Mouse (Mus musculus): ENCODE results near the gene Gm30191.
"Not testable (repeated sequence)": the region's sequence is repeated elsewhere in the genome, so short reads cannot be mapped to it uniquely, and the experiment has no call there.

Gene Gm30191

GRCm38 (mm10) chr4:134287168-134287564, 40.4 kb downstream of the Gm30191 start:
- DNase-seq (ENCODE audit: low spot score in 2 of 2): peak; percentile 79 to 94

GRCm38 (mm10) chr4:134287575-134288025, 40.9 kb downstream of the Gm30191 start, which contains the start of gene Pdik1l:
TSS of gene Pdik1l (minus strand) at chr4:134287895.
- DNase-seq (ENCODE audit: low spot score in 2 of 2): peak in 1 of 2 experiments; percentile 70

- no peak for DNase-seq (ENCODE audit: low spot score in 2 of 2)
Observed at GRCm38 (mm10) chr4:134288397-134289256, 41.9 kb downstream of the Gm30191 start.

GRCm38 (mm10) chr4:134292067-134292466, 45.3 kb downstream of the Gm30191 start:
- DNase-seq (ENCODE audit: low spot score in 2 of 2): peak in 1 of 2 experiments; percentile 63

- no peak for DNase-seq (ENCODE audit: low spot score in 2 of 2)
Observed at GRCm38 (mm10) chr4:134293061-134293691, 46.4 kb downstream of the Gm30191 start.

GRCm38 (mm10) chr4:134293692-134294163, 47.0 kb downstream of the Gm30191 start:
- no peak for DNase-seq (ENCODE audit: low spot score in 2 of 2)

- DNase-seq (ENCODE audit: low spot score in 2 of 2): not testable (repeated sequence)
Observed at GRCm38 (mm10) chr4:134296096-134296495, 49.4 kb downstream of the Gm30191 start.

- no peak for DNase-seq (ENCODE audit: low spot score in 2 of 2)
Observed at GRCm38 (mm10) chr4:134296523-134296922, 49.8 kb downstream of the Gm30191 start.

- no peak for DNase-seq (ENCODE audit: low spot score in 2 of 2)
Observed at GRCm38 (mm10) chr4:134297369-134297768, 50.6 kb downstream of the Gm30191 start.

- no peak for DNase-seq (ENCODE audit: low spot score in 2 of 2)
Observed at GRCm38 (mm10) chr4:134298626-134299497, 52.1 kb downstream of the Gm30191 start.

GRCm38 (mm10) chr4:134299498-134299810, 52.7 kb downstream of the Gm30191 start:
- no peak for DNase-seq (ENCODE audit: low spot score in 2 of 2)
